Mouse (Mus musculus) forebrain, embryonic 15.5 days (tissue): ENCODE measurements at regions not wholly inside any gene's neighbourhood (a gene's known extent, or its start where the extent isn't known, plus 50 kb on each side); places are given as distances from the start of the nearest gene placed in this dataset.

Source experiments
- ATAC-seq: fragments of 200-750 bp; cut with Nextera tagmentation; replicated peaks from 2 replicates; pipeline ENCODE4 v1.8.0; 2017; ENCODE audit warnings: mild to moderate bottlenecking, moderate TSS enrichment, moderate library complexity
- H3K27ac ChIP-seq: fragments of 300-500 bp; sonication (generic); replicated peaks from 2 replicates; pipeline ENCODE4 v1.5.1; 2015; ENCODE audit warnings: mild to moderate bottlenecking, inconsistent platforms
- H3K27me3 ChIP-seq: fragments of 300-500 bp; sonication (generic); 2 replicates; pipeline ENCODE4 v1.6.1; 2015; ENCODE audit warnings: inconsistent platforms
- H3K36me3 ChIP-seq: fragments of 300-500 bp; sonication (generic); 2 replicates; pipeline ENCODE4 v1.6.1; 2015; ENCODE audit warnings: mild to moderate bottlenecking, inconsistent platforms
- H3K4me1 ChIP-seq: fragments of 300-500 bp; sonication (generic); 2 replicates; pipeline ENCODE4 v1.6.1; 2015; ENCODE audit warnings: inconsistent platforms
- H3K4me2 ChIP-seq: fragments of 300-500 bp; sonication (generic); replicated peaks from 2 replicates; pipeline ENCODE4 v1.6.1; 2015; ENCODE audit warnings: mild to moderate bottlenecking, inconsistent platforms
- H3K4me3 ChIP-seq: fragments of 300-500 bp; sonication (generic); 2 replicates; pipeline ENCODE4 v1.5.1; 2015; ENCODE audit warnings: mild to moderate bottlenecking, inconsistent platforms
- H3K9ac ChIP-seq: fragments of 300-500 bp; sonication (generic); replicated peaks from 2 replicates; pipeline ENCODE4 v1.6.1; 2015; ENCODE audit warnings: mild to moderate bottlenecking, inconsistent platforms
- H3K9me3 ChIP-seq: fragments of 300-500 bp; sonication (generic); 2 replicates; pipeline ENCODE4 v1.6.1; 2016; ENCODE audit warnings: inconsistent platforms
- WGBS: fragments of 180-500 bp; shearing (Covaris S2); methylation state at CpG from one replicate; pipeline ENCODE4 v1.1.7; 2015; ENCODE audit warnings: mixed read lengths; 5-methylcytosine and 5-hydroxymethylcytosine counted together

DNA sequence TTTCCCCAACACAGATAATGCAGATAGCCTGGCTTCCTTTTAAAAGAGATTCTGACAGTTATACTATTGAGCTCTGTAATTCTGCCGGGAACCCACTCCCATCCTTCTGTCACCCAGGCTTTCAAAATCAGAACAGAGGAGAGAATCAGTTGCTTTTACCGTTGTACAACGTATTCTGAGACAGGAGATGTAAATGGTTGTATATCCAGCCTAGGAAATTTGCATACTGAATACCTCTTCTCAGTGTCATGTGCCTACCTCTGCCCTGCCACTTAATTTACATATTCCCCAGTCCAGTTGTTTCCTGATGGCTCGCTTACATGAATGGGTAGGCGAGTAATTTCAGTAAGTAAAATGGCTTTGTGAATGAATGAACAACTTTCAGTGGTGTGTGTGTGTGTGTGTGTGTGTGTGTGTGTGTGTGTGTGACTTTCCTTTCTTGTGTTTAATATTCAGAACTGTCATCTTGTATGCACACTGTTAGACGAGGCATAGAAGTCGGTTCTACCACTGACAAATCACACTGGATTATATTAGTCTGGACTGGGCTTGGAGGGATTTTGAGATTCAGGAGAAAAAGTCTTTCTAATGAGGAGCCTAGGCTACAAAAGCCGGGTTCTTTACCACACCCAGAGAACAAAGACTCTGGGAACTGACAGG lies 282.2 kb upstream of the Cdh6 start:
- Histone ChIP-seq H3K27me3 (no peaks in the 10 kb centered on the region), H3K9ac (no peak overlapping the region), H3K4me1 (peaks cover 10% of the 10 kb centered on the region; the same call in 1 of the 2 replicates), H3K9me3 (no peaks in the 10 kb centered on the region), H3K27ac (no peak overlapping the region), H3K4me2 (no peak overlapping the region), H3K4me3 (no peak overlapping the region), H3K36me3 (no peaks in the 10 kb centered on the region)
- ATAC-seq: peak; percentile 72
- WGBS: 27% methylated on average over 8 of the region's 8 CpGs

DNA sequence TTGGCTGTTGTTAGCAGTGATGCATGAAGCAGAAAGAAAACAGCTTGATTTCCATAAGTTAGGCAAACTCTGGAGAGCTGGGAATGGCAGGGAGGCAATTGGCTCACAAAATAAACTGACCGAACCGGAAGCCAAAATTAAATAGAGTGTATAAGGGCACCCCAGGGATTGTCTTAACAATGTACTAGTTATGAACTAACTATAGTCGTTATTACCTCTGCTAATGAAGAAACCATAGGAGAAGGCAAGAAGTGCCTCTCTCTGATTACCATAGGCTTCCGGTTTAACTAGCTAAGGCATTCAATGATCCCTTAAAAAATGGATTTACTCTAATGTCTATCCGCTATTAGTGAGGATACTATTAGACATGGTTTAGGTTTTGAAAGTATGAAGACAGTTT lies 276.9 kb upstream of the Cdh6 start:
- H3K36me3 ChIP-seq: no peaks in the 10 kb centered on the region
- H3K9me3 ChIP-seq: no peaks in the 10 kb centered on the region
- no peak overlapping the region for H3K9ac ChIP-seq
- H3K27ac ChIP-seq: no peak overlapping the region
- peaks cover 7% of the 10 kb centered on the region; the same call in 1 of the 2 replicates for H3K4me1 ChIP-seq
- H3K4me3 ChIP-seq: no peak overlapping the region
- ATAC-seq: no peak
- no peak overlapping the region for H3K4me2 ChIP-seq
- H3K27me3 ChIP-seq: no peaks in the 10 kb centered on the region
- WGBS: 61% methylated on average over 5 of the region's 5 CpGs

DNA sequence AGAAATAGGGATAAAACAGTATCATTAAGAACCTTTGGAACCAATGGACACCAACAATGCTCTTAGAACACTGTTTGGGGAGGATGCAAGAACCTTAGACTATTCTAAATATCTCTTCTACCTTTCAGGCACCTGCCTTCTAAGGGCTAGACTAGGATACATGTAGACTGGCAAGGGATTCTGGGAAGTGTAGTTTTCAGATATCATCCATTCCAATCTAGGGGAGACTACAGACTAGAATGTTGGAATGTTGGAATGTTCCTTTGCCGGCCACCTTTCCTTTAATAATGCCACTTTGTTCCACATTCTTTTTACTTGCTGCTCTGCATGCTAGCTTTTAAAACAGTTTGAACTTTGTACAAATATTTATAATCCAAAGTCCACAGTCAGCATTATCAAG lies 261.1 kb upstream of the Cdh6 start:
- 85% methylated on average over 1 of the region's 1 CpGs for WGBS
- Histone ChIP-seq H3K4me1 (no peaks in the 10 kb centered on the region), H3K4me3 (no peak overlapping the region), H3K9me3 (no peaks in the 10 kb centered on the region), H3K36me3 (no peaks in the 10 kb centered on the region), H3K27me3 (no peaks in the 10 kb centered on the region), H3K9ac (no peak overlapping the region), H3K27ac (no peak overlapping the region), H3K4me2 (no peak overlapping the region)
- no peak for ATAC-seq

DNA sequence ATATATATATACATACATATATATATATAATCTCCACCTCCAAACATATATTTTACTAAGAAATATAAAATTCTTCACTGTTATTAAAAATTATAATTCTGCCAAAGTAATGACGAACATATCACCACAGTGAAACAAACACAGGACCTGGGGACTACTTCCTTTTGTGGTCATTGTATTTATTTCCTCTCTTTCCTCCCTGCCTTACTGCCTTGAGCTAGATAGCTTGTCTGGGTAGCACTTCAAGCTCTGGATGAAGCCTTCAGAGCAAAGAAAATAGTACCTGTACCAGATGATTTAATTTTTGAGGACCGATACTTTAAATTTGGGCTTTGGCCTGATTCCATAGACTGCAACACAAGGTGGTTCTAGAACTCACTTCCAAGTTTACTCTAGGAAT lies 259.5 kb upstream of the Cdh6 start:
- no peak overlapping the region for H3K4me2 ChIP-seq
- H3K4me3 ChIP-seq: no peak overlapping the region
- H3K4me1 ChIP-seq: no peaks in the 10 kb centered on the region
- no peak for ATAC-seq
- no peak overlapping the region for H3K27ac ChIP-seq
- 91% methylated on average over 2 of the region's 2 CpGs for WGBS
- H3K27me3 ChIP-seq: no peaks in the 10 kb centered on the region
- H3K9ac ChIP-seq: no peak overlapping the region
- no peaks in the 10 kb centered on the region for H3K9me3 ChIP-seq
- no peaks in the 10 kb centered on the region for H3K36me3 ChIP-seq

DNA sequence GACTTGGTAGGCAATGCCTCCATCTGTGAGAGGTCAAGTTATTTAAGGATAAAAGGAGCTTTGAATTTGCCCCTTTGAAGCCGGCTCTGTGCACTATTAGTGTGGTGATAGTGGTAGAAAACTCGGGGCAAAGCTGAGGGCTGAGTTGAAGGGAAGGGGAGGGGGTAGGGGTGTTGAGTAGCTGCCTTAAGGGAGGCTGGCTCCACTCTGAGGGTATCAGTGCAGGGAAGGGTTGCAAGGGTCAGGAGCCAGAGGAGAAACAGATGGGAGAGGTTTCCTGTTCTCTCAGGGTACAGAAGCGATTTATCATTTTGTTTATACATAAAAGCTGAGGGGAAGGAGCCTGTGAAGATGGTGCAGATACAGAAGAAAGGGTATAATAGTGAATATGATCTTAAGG lies 246.1 kb upstream of the Cdh6 start:
- H3K4me1 ChIP-seq: no peaks in the 10 kb centered on the region
- H3K9ac ChIP-seq: no peak overlapping the region
- H3K27me3 ChIP-seq: no peaks in the 10 kb centered on the region
- H3K27ac ChIP-seq: no peak overlapping the region
- H3K36me3 ChIP-seq: no peaks in the 10 kb centered on the region
- no peak overlapping the region for H3K4me3 ChIP-seq
- H3K4me2 ChIP-seq: no peak overlapping the region
- WGBS: 48% methylated on average over 3 of the region's 3 CpGs
- ATAC-seq: no peak
- no peaks in the 10 kb centered on the region for H3K9me3 ChIP-seq

DNA sequence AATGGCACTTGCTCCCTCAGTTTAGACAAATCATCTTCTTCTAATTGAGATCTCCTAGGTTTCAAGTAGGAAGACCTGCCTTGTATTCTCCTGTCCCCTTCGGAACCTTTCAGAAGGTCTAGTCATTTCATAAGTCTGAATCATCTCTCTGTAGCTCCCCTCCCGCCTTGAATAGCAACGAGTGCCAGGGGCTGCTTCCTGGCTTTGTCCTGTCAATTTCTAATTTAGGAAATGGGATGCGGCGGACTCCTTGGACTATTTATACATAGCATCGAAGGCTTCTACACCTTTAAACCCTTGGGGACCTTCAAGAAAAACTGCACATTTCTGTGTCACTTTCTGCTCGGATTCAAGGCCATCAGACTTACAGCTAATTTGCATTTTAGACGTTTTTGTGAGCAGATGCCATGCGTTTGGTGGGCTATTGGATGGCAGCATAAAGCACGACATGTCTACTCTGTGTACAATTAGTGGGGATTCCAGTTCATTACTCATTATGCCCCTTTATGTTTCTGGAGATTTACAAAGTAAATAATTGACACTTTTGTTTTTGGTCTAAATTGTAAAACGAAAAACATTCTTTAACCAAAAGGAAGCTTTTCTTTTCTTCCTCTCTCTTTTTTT lies 236.7 kb upstream of the Cdh6 start:
- Histone ChIP-seq H3K9ac (no peak overlapping the region), H3K27me3 (no peaks in the 10 kb centered on the region), H3K36me3 (no peaks in the 10 kb centered on the region), H3K4me2 (peak overlapping the region; percentile 26), H3K4me3 (no peak overlapping the region), H3K4me1 (peaks cover 15% of the 10 kb centered on the region), H3K9me3 (no peaks in the 10 kb centered on the region), H3K27ac (no peak overlapping the region)
- 14% methylated on average over 11 of the region's 11 CpGs for WGBS
- peak; percentile 83 for ATAC-seq

DNA sequence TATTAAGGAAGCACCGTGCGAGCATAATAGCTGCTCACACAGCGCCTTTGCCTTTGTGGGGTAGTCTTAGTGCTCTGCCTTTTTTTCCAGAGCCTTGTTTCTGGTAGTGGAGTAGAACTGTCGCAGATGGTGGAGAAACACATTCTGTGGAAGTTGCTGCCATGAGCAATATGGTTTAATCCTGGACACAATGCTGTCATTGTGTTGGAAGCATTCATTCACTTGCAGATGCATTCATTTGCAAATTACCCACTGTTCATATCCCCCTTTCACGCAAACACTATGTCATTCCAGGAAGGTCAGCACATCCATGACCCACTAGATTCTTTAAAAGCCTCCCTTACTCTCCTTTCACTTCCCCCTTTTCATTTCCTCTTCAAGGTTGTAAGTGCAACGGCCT lies 219.7 kb upstream of the Cdh6 start:
- peak overlapping the region; percentile 70 for H3K27ac ChIP-seq
- 2% methylated on average over 6 of the region's 6 CpGs for WGBS
- H3K4me3 ChIP-seq: no peak overlapping the region
- no peaks in the 10 kb centered on the region for H3K36me3 ChIP-seq
- peak; percentile 98 for ATAC-seq
- H3K4me1 ChIP-seq: peaks cover 22% of the 10 kb centered on the region
- H3K9ac ChIP-seq: no peak overlapping the region
- no peaks in the 10 kb centered on the region for H3K27me3 ChIP-seq
- H3K4me2 ChIP-seq: no peak overlapping the region
- no peaks in the 10 kb centered on the region for H3K9me3 ChIP-seq

DNA sequence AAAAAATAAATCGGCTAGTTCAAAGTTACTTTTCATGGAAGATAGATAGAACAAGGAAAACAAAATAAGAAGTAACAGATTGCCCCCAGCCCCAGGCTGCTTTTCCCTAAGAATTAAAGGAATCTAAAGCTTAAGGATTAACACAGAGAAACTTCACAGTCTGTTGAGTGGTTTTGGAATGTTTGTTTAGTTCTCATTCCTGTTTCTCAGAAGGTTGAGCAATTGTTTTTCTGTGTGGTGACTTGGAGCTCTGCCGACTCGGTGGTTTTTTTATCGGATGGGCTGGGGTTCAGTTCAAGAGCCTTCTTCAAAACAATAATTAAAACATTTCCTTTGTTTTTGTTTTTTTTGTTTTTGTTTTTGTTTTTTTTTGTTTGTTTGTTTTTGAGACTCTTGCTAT lies 217.9 kb upstream of the Cdh6 start:
- Histone ChIP-seq H3K36me3 (no peaks in the 10 kb centered on the region), H3K27me3 (no peaks in the 10 kb centered on the region), H3K27ac (no peak overlapping the region), H3K4me3 (no peak overlapping the region), H3K4me1 (peaks cover 22% of the 10 kb centered on the region), H3K4me2 (no peak overlapping the region), H3K9ac (no peak overlapping the region), H3K9me3 (no peaks in the 10 kb centered on the region)
- ATAC-seq: no peak
- WGBS: 81% methylated on average over 4 of the region's 4 CpGs

DNA sequence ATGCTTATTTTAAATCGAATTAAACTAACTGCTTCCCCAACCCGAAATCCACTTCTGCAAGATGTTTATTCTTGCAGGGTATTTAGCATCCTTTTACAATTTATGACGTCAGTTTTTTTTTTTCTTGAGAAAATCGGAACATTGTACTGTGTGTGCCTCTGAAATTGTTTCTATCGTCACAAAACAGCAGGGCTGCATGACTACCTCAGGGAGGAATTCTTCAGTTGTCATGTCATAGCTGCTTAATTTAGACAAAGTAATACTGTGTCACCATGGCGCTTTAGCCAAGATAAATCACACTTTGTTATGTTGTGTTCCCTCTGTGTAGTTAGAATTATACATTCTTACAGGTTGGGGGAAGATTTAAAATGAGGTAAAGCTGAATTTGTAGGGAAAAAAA lies 211.3 kb upstream of the Cdh6 start:
- H3K9ac ChIP-seq: no peak overlapping the region
- H3K4me3 ChIP-seq: no peak overlapping the region
- no peak overlapping the region for H3K27ac ChIP-seq
- H3K27me3 ChIP-seq: no peaks in the 10 kb centered on the region
- no peaks in the 10 kb centered on the region for H3K36me3 ChIP-seq
- no peaks in the 10 kb centered on the region for H3K4me1 ChIP-seq
- WGBS: 14% methylated on average over 6 of the region's 6 CpGs
- H3K4me2 ChIP-seq: no peak overlapping the region
- no peaks in the 10 kb centered on the region for H3K9me3 ChIP-seq
- ATAC-seq: 0 out of 2 replicates have a peak, but pooled peaks have one; percentile 16

DNA sequence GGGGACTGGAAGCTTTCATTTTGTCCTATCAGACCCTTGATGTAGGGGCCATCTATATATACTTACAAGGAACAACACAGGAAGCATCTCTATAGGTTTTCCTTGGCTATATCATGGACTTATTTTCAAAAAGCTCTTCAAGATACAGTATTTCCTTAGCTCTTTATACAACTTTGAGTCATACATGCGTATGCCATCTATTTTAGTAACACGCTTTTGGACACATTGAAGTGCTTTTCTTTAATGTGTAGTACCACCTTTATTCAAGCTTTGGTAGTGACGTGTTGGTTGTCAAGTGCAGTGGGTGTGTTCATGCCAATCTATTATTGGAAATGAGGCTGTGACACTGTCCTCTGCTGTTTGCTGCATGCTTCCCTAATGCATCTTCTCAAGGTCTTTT lies 202.1 kb upstream of the Cdh6 start:
- Histone ChIP-seq H3K9me3 (no peaks in the 10 kb centered on the region), H3K27me3 (no peaks in the 10 kb centered on the region), H3K4me2 (no peak overlapping the region), H3K9ac (no peak overlapping the region), H3K27ac (no peak overlapping the region), H3K36me3 (no peaks in the 10 kb centered on the region), H3K4me3 (no peak overlapping the region), H3K4me1 (no peaks in the 10 kb centered on the region)
- WGBS: 88% methylated on average over 3 of the region's 3 CpGs
- ATAC-seq: no peak

DNA sequence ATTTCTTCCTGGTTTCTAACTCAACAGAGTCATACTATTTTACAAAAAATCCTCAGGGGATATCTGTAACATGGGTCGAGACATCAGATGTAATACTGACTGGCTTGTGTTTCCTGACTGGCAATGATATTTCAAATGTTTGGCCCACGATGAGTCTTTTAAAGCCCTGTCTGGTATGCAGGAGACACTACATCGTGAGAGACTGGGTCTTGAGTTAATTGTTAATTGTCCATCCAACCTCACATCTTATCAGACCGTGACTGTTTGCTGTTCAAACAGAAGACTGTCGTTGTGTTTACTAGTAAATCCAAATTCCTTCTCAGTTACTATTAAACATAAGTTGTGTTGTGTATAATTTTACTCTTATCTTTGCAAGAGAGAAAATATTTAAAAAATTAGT lies 195.3 kb upstream of the Cdh6 start:
- Histone ChIP-seq H3K4me1 (no peaks in the 10 kb centered on the region), H3K27me3 (no peaks in the 10 kb centered on the region), H3K27ac (no peak overlapping the region), H3K4me3 (no peak overlapping the region), H3K36me3 (no peaks in the 10 kb centered on the region), H3K9me3 (no peaks in the 10 kb centered on the region), H3K4me2 (no peak overlapping the region), H3K9ac (no peak overlapping the region)
- 84% methylated on average over 5 of the region's 5 CpGs for WGBS
- ATAC-seq: no peak

DNA sequence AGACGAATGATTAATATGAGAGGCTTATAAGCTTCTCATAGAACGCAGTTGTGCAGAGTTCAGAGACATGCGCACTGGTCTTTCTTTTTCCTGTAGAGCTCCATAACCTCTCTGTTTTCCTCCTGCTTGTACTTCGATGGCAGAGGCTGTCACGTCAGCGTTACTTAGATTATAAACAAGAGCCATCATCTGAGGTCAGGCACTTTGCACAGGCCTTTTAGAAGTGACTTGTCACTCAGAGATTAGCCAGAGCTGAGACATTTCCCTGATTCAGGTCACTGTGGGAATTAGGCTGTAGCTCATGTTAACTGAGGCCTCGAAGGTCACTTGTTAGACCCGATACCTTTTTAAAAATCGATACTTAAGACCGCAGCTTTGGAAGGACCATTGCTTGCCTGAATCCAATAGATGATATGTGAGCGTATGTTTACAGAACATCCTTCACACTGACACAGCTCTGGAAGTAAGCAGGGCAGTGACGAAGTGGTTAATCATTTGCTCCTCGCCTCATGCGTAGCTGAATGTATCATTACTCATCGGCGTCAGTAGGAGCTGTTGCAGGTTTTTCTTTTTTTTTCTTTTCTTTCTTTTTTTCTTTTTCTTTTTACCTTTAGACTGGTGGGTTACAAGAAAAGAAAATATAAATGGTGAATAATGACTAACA lies 193.9 kb upstream of the Cdh6 start:
- Histone ChIP-seq H3K9me3 (no peaks in the 10 kb centered on the region), H3K4me2 (no peak overlapping the region), H3K36me3 (no peaks in the 10 kb centered on the region), H3K27ac (no peak overlapping the region), H3K27me3 (no peaks in the 10 kb centered on the region), H3K4me1 (no peaks in the 10 kb centered on the region), H3K4me3 (no peak overlapping the region), H3K9ac (no peak overlapping the region)
- WGBS: 87% methylated on average over 16 of the region's 16 CpGs
- ATAC-seq: no peak
